Mouse (Mus musculus): Measurements from ENCODE around the gene Zfp597. TPM values are rescaled to one million over a fixed set of nuclear protein-coding genes. Genes with fewer than 3 reads are reported as not detected.

Zfp597 gene
- under 1 TPM; 0.19 to 0.91 TPM for polyA plus RNA-seq (2012; fragmentation: generic; extraction: Trizol)

GRCm38 (mm10) chr16:3884201-3885064 lies at the start of gene Zfp597, which contains the start of gene Gm20695:
Gene Zfp597, minus strand, starts transcription at chr16:3884561.
Gene Gm20695, plus strand, starts transcription at chr16:3884648.

GRCm38 (mm10) chr16:3908537-3909111 lies 24.3 kb upstream of the Zfp597 start, which contains the start of the genes 1700037C18Rik and Cluap1:
Gene 1700037C18Rik, minus strand, starts transcription at chr16:3908689.
Gene Cluap1, plus strand, starts transcription at chr16:3908801.

GRCm38 (mm10) chr16:3872216-3873047 lies 11.9 kb downstream of the Zfp597 start, which contains the start of gene Naa60:
Gene Naa60, plus strand, starts transcription at chr16:3872375.

GRCm38 (mm10) chr16:3846711-3847518 lies 37.4 kb downstream of the Zfp597 start, which contains the start of gene Zfp174:
Gene Zfp174, plus strand, starts transcription at chr16:3847268.

GRCm38 (mm10) chr16:3830588-3831109 lies 53.7 kb downstream of the Zfp597 start, which contains the start of gene Olfr15:
Gene Olfr15, plus strand, starts transcription at chr16:3830878.

Other genes starting within 250 kb of the Zfp597 start
- gene Mefv, start 166.5 kb downstream of the Zfp597 start, polyA plus RNA-seq (2012; fragmentation: generic; extraction: Trizol): not detected
- 1 to 10 TPM in 1 of 2 experiments, under 1 TPM in 1; 0.77 to 7.3 TPM for gene Zfp263, start 140.5 kb downstream of the Zfp597 start, polyA plus RNA-seq (2012; fragmentation: generic; extraction: Trizol)
- not detected for gene Olfr15, start 53.7 kb downstream of the Zfp597 start, polyA plus RNA-seq (2012; fragmentation: generic; extraction: Trizol)
- gene Zfp174, start 37.3 kb downstream of the Zfp597 start, polyA plus RNA-seq (2012; fragmentation: generic; extraction: Trizol): under 1 TPM; 0.02 to 0.63 TPM
- gene Naa60, start 12.2 kb downstream of the Zfp597 start, polyA plus RNA-seq (2012; fragmentation: generic; extraction: Trizol): 10 to 100 TPM; 13.1 to 48.9 TPM
- gene Gm20695, start 87 bp upstream of the Zfp597 start, polyA plus RNA-seq (2012; fragmentation: generic; extraction: Trizol): under 1 TPM in 1 of 2 experiments, not detected in 1; 0.25 TPM
- 1 to 10 TPM; 7.9 to 9.3 TPM for gene 1700037C18Rik, start 24.1 kb upstream of the Zfp597 start, polyA plus RNA-seq (2012; fragmentation: generic; extraction: Trizol)
- 10 to 100 TPM in 1 of 2 experiments, 1 to 10 TPM in 1; 2.3 to 15.8 TPM for gene Cluap1, start 24.2 kb upstream of the Zfp597 start, polyA plus RNA-seq (2012; fragmentation: generic; extraction: Trizol)
- 1 to 10 TPM; 1.1 TPM for gene Nlrc3, start 92.1 kb upstream of the Zfp597 start, polyA plus RNA-seq (2012; fragmentation: generic; extraction: Trizol)
- gene Slx4, start 119.2 kb upstream of the Zfp597 start, polyA plus RNA-seq (2012; fragmentation: generic; extraction: Trizol): 10 to 100 TPM in 1 of 2 experiments, 1 to 10 TPM in 1; 3.1 to 19.0 TPM
- gene Dnase1, start 152.4 kb upstream of the Zfp597 start, polyA plus RNA-seq (2012; fragmentation: generic; extraction: Trizol): 1 to 10 TPM in 1 of 2 experiments, under 1 TPM in 1; 0.25 to 2.2 TPM
- gene Trap1, start 193.3 kb upstream of the Zfp597 start, polyA plus RNA-seq (2012; fragmentation: generic; extraction: Trizol): 10 to 100 TPM; 47.1 to 71.8 TPM